ENCODE assay signal across 21 mouse cellular contexts in the genomic region with DNA sequence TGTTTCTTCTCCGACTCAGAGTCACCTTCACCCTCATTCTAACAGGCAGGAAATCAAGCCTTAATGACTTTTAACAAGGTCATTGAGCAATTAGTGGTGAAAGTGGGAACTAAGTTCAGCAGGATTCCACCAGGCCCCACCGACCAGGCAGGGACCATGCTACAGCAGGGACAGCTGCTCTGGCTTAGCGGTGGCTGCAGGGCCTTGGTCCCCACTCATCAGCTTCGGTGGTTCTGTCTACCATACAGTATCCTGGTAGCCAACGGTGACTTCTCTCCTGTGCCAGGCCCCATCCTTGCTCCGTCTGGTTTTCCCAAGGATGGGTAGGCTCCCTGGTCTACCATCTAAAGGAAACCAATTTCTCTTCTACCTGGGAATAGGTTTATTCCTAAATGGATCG.
A peak's percentile ranks its signal among the peaks of the same experiment; 100 is the strongest.
DNase-seq lines count a peak whose midpoint lies in the region; ATAC-seq lines count a peak whose summit lies in the region.
"Had no signal": no experiment of that assay in that cellular context is flagged by ENCODE, and none has a peak within 500 bp of the region (broad histone marks: within the 10 kb centered on the region; RNA-seq: fewer than 3 reads in every experiment).

No protein-coding gene starts in this region.

- peak; percentile 16 to 28 for DNase-seq in cerebellum, postnatal 10 days
- DNase-seq in cerebellum, adult 11 months: no peak
- DNase-seq in hindbrain, embryonic 14.5 days (ENCODE audit: low spot score): no peak
- no peak for DNase-seq in midbrain, embryonic 14.5 days
- DNase-seq: adrenal gland, adult 8-10 months; adrenal gland, postnatal 25 days; cerebellum, adult 18-20 months; cerebellum, adult 9-10 months; forebrain, postnatal 0 days; gastrocnemius, postnatal 25 days; heart, adult 2 months; kidney, adult 18-20 months had no signal

- no peaks in the 10 kb centered on the region for H3K4me1 ChIP-seq in hindbrain, embryonic 14.5 days (replicated peaks; ENCODE audit: control insufficient read depth, insufficient read depth, low read length)
- peaks cover 11% of the 10 kb centered on the region; the same call in 1 of the 2 replicates for H3K4me1 ChIP-seq in hindbrain, embryonic 16.5 days (ENCODE audit: control insufficient read depth, insufficient read depth, low read depth, low read length)
- H3K4me1 ChIP-seq in midbrain, embryonic 15.5 days: no peaks in the 10 kb centered on the region
- no peaks in the 10 kb centered on the region for H3K4me1 ChIP-seq in midbrain, embryonic 14.5 days (ENCODE audit: control insufficient read depth, insufficient read depth, low read length)
- H3K4me1 ChIP-seq: embryonic facial prominence, embryonic 12.5 days; embryonic facial prominence, embryonic 15.5 days; heart, embryonic 10.5 days had no signal

- no peaks in the 10 kb centered on the region for H3K36me3 ChIP-seq in hindbrain, embryonic 14.5 days (replicated peaks; ENCODE audit: control insufficient read depth, insufficient read depth)
- H3K36me3 ChIP-seq in hindbrain, embryonic 16.5 days (ENCODE audit: control insufficient read depth, insufficient read depth, low read length): no peaks in the 10 kb centered on the region
- H3K36me3 ChIP-seq in midbrain, embryonic 15.5 days (replicated peaks): no peaks in the 10 kb centered on the region
- no peaks in the 10 kb centered on the region for H3K36me3 ChIP-seq in midbrain, embryonic 14.5 days (ENCODE audit: control insufficient read depth, insufficient read depth, low read length)
- H3K36me3 ChIP-seq: embryonic facial prominence, embryonic 12.5 days; embryonic facial prominence, embryonic 15.5 days; heart, embryonic 10.5 days had no signal

- no peak overlapping the region for H3K4me3 ChIP-seq in hindbrain, embryonic 14.5 days (replicated peaks; ENCODE audit: low read length)
- H3K4me3 ChIP-seq in hindbrain, embryonic 16.5 days (ENCODE audit: low read length): no peak overlapping the region
- no peak overlapping the region for H3K4me3 ChIP-seq in midbrain, embryonic 15.5 days
- no peak overlapping the region for H3K4me3 ChIP-seq in midbrain, embryonic 14.5 days (replicated peaks; ENCODE audit: low read depth, low read length)
- H3K4me3 ChIP-seq: embryonic facial prominence, embryonic 12.5 days; embryonic facial prominence, embryonic 15.5 days; heart, adult 2 months; heart, embryonic 10.5 days had no signal

- H3K9me3 ChIP-seq in hindbrain, embryonic 14.5 days (ENCODE audit: control insufficient read depth, low read length): no peaks in the 10 kb centered on the region
- no peaks in the 10 kb centered on the region for H3K9me3 ChIP-seq in hindbrain, embryonic 16.5 days (ENCODE audit: control insufficient read depth, low read length)
- no peaks in the 10 kb centered on the region for H3K9me3 ChIP-seq in midbrain, embryonic 15.5 days
- H3K9me3 ChIP-seq in midbrain, embryonic 14.5 days (ENCODE audit: control insufficient read depth, low read length): no peaks in the 10 kb centered on the region
- H3K9me3 ChIP-seq: embryonic facial prominence, embryonic 12.5 days; embryonic facial prominence, embryonic 15.5 days; heart, embryonic 10.5 days had no signal

- no peak overlapping the region for H3K9ac ChIP-seq in hindbrain, embryonic 14.5 days
- H3K9ac ChIP-seq in hindbrain, embryonic 16.5 days (ENCODE audit: low read depth, low read length): no peak overlapping the region
- no peak overlapping the region for H3K9ac ChIP-seq in midbrain, embryonic 15.5 days
- H3K9ac ChIP-seq in midbrain, embryonic 14.5 days (replicated peaks; ENCODE audit: low read length): no peak overlapping the region
- H3K9ac ChIP-seq: embryonic facial prominence, embryonic 12.5 days; embryonic facial prominence, embryonic 15.5 days; forebrain, postnatal 0 days had no signal

- H3K4me2 ChIP-seq in hindbrain, embryonic 14.5 days (replicated peaks): no peak overlapping the region
- no peak overlapping the region for H3K4me2 ChIP-seq in hindbrain, embryonic 16.5 days (ENCODE audit: low read length)
- H3K4me2 ChIP-seq in midbrain, embryonic 15.5 days: no peak overlapping the region
- H3K4me2 ChIP-seq in midbrain, embryonic 14.5 days (ENCODE audit: low read length): no peak overlapping the region
- H3K4me2 ChIP-seq: embryonic facial prominence, embryonic 12.5 days; embryonic facial prominence, embryonic 15.5 days had no signal

- H3K27ac ChIP-seq in hindbrain, embryonic 14.5 days: no peak overlapping the region
- no peak overlapping the region for H3K27ac ChIP-seq in hindbrain, embryonic 16.5 days (ENCODE audit: low read depth, low read length)
- H3K27ac ChIP-seq in midbrain, embryonic 15.5 days: no peak overlapping the region
- no peak overlapping the region for H3K27ac ChIP-seq in midbrain, embryonic 14.5 days (replicated peaks; ENCODE audit: low read depth, low read length)
- H3K27ac ChIP-seq: embryonic facial prominence, embryonic 12.5 days; embryonic facial prominence, embryonic 15.5 days; heart, adult 2 months; heart, embryonic 10.5 days had no signal

- WGBS in hindbrain, embryonic 14.5 days: 77% methylated on average over 7 of the region's 7 CpGs
- 75% methylated on average over 7 of the region's 7 CpGs for WGBS in hindbrain, embryonic 16.5 days
- WGBS in midbrain, embryonic 15.5 days: 78% methylated on average over 7 of the region's 7 CpGs
- WGBS in midbrain, embryonic 14.5 days: 84% methylated on average over 7 of the region's 7 CpGs

- ATAC-seq in hindbrain, embryonic 14.5 days (ENCODE audit: low FRiP score): peak; percentile 49; the same call in 1 of the 2 replicates
- no peak for ATAC-seq in hindbrain, embryonic 16.5 days
- ATAC-seq in midbrain, embryonic 15.5 days (replicated peaks): 0 out of 2 replicates have a peak, but pooled peaks have one; percentile 53
- no peak for ATAC-seq in midbrain, embryonic 14.5 days (ENCODE audit: low FRiP score, low TSS enrichment)
- ATAC-seq: activated CD4-positive, CD25-positive, alpha-beta regulatory T cell, adult 4 months; forebrain, embryonic 14.5 days; forebrain, postnatal 0 days; inflammation-experienced regulatory T-cells, adult 6 months; intestine, embryonic 16.5 days had no signal

- no peaks in the 10 kb centered on the region for H3K27me3 ChIP-seq in hindbrain, embryonic 14.5 days (ENCODE audit: control insufficient read depth, insufficient read depth, low read length)
- no peaks in the 10 kb centered on the region for H3K27me3 ChIP-seq in hindbrain, embryonic 16.5 days (replicated peaks; ENCODE audit: control insufficient read depth, insufficient read depth, low read length)
- H3K27me3 ChIP-seq in midbrain, embryonic 15.5 days (replicated peaks): no peaks in the 10 kb centered on the region
- no peaks in the 10 kb centered on the region for H3K27me3 ChIP-seq in midbrain, embryonic 14.5 days (ENCODE audit: control insufficient read depth, insufficient read depth, low read length)
- H3K27me3 ChIP-seq: embryonic facial prominence, embryonic 12.5 days; embryonic facial prominence, embryonic 15.5 days had no signal

Comparison
In these comparisons a context has a peak if more than half of its experiments do, and no peak if none do; other contexts are left out.
1. DNase-seq: peak in cerebellum, postnatal 10 days (2 of 2); none in cerebellum, adult 11 months (single experiment), hindbrain, embryonic 14.5 days (single experiment) and midbrain, embryonic 14.5 days (single experiment).
2. ATAC-seq: peak in hindbrain, embryonic 14.5 days (single experiment) and midbrain, embryonic 15.5 days (single experiment); none in hindbrain, embryonic 16.5 days (single experiment) and midbrain, embryonic 14.5 days (single experiment).